Mouse (Mus musculus) liver, postnatal 0 days (tissue): ENCODE data around the gene Mea1. TPM values are rescaled to one million over a fixed set of nuclear protein-coding genes. Genes with fewer than 3 reads are reported as not detected.
A peak's percentile ranks its signal among the peaks of the same experiment; 100 is the strongest.

ENCODE experiments used
- ATAC-seq: fragments of 200-750 bp; cut with Nextera tagmentation; 2 replicates; pipeline ENCODE4 v1.8.0; 2017; ENCODE audit warnings: mild to moderate bottlenecking, moderate library complexity
- DNase-seq: peaks from one replicate; pipeline ENCODE4 v3.0.0-alpha.2; 2016
- H3K27ac ChIP-seq: fragments of 300-500 bp; sonication (generic); 2 replicates; pipeline ENCODE4 v1.5.1; 2014; ENCODE audit warnings: antibody characterized with exemption, moderate library complexity, mild to moderate bottlenecking, low read depth
- H3K27me3 ChIP-seq: fragments of 300-500 bp; sonication (generic); 2 replicates; pipeline ENCODE4 v1.6.1; 2014; ENCODE audit warnings: low read length, control low read depth, mixed read lengths; ENCODE audit not compliant: insufficient read depth
- H3K36me3 ChIP-seq: fragments of 300-500 bp; sonication (generic); replicated peaks from 2 replicates; pipeline ENCODE4 v1.6.1; 2014; ENCODE audit warnings: mild to moderate bottlenecking, control low read depth, low read length, moderate library complexity, mixed read lengths; ENCODE audit not compliant: insufficient read depth
- H3K4me1 ChIP-seq: fragments of 300-500 bp; sonication (generic); 2 replicates; pipeline ENCODE4 v1.6.1; 2014; ENCODE audit warnings: antibody characterized with exemption, mild to moderate bottlenecking, control low read depth; ENCODE audit not compliant: insufficient read depth
- H3K4me2 ChIP-seq: fragments of 300-500 bp; sonication (generic); 2 replicates; pipeline ENCODE4 v1.6.1; 2014; ENCODE audit warnings: low read depth, mild to moderate bottlenecking, low read length, moderate library complexity, mixed read lengths
- H3K4me3 ChIP-seq: fragments of 300-500 bp; sonication (generic); 2 replicates; pipeline ENCODE4 v1.5.1; 2014; ENCODE audit warnings: low read depth, low read length
- H3K9ac ChIP-seq: fragments of 300-500 bp; sonication (generic); replicated peaks from 2 replicates; pipeline ENCODE4 v1.6.1; 2014; ENCODE audit warnings: mild to moderate bottlenecking, moderate library complexity
- H3K9me3 ChIP-seq: fragments of 300-500 bp; sonication (generic); 2 replicates; pipeline ENCODE4 v1.6.1; 2016; ENCODE audit warnings: mild to moderate bottlenecking, control low read depth, low read length, mixed read lengths
- CTCF ChIP-seq: sonication (generic); IDR thresholded peaks from 2 replicates; pipeline ENCODE4 v1.5.1; 2016; ENCODE audit warnings: antibody characterized with exemption, low read depth
- EP300 ChIP-seq: IDR thresholded peaks from 2 replicates; pipeline ENCODE4 v1.6.1; 2016; ENCODE audit warnings: antibody characterized with exemption, low read depth, mild to moderate bottlenecking
- WGBS: fragments of 180-500 bp; shearing (Covaris S2); extraction: QIAGEN DNeasy Blood & Tissue Kit; methylation state at CpG from one replicate; pipeline ENCODE4 v1.1.7; 2014; ENCODE audit not compliant: insufficient replicate concordance; 5-methylcytosine and 5-hydroxymethylcytosine counted together
- polyA plus RNA-seq: library from polyadenylated mRNA; unstranded; fragments of >200 nt; fragmentation: Nextera tagmentation; extraction: Ambion mirVana; gene quantifications from 2 replicates; pipeline ENCODE4 v1.2.1, GENCODE M21; 2015

The Mea1 gene
- 52.3 and 56.9 TPM in 2 replicates for polyA plus RNA-seq

DNA sequence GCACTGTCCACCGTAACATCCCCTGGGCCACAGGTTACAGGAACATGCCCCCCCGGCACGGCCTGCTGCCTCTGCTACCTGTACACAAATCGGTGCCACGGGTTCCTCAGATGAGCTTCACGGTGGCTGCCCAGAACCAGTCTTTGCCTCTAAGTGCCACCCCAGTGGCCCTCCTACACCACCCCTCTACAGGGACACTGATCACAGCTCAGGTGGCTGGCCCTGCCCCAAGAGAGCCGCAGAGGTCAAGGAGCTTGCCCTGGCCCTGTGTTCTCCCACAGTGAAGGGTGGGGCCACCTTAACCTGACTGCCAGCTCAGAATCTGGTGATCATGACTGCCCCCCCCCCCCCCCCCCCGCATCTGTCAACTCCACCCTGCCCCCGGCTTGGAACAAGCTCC lies at the start of gene Mea1:
Mea1 (plus strand) TSS at position 378 of the 400 bp plus-strand sequence.
- Histone ChIP-seq H3K27ac (peak within 1 kb of the TSS; percentile 91; the same call in 1 of the 2 replicates), H3K36me3 (peaks cover 27% of the 10 kb centered on the region), H3K9me3 (no peaks in the 10 kb centered on the region), H3K4me3 (peak within 1 kb of the TSS; percentile 86), H3K27me3 (no peaks in the 10 kb centered on the region), H3K4me1 (peaks cover 30% of the 10 kb centered on the region), H3K9ac (peak within 1 kb of the TSS; percentile 81), H3K4me2 (peak within 1 kb of the TSS; percentile 93)
- TF ChIP-seq EP300: no peak
- DNase-seq (no peak), ATAC-seq (no peak)
- WGBS: 94% methylated on average over 7 of the region's 9 CpGs

DNA sequence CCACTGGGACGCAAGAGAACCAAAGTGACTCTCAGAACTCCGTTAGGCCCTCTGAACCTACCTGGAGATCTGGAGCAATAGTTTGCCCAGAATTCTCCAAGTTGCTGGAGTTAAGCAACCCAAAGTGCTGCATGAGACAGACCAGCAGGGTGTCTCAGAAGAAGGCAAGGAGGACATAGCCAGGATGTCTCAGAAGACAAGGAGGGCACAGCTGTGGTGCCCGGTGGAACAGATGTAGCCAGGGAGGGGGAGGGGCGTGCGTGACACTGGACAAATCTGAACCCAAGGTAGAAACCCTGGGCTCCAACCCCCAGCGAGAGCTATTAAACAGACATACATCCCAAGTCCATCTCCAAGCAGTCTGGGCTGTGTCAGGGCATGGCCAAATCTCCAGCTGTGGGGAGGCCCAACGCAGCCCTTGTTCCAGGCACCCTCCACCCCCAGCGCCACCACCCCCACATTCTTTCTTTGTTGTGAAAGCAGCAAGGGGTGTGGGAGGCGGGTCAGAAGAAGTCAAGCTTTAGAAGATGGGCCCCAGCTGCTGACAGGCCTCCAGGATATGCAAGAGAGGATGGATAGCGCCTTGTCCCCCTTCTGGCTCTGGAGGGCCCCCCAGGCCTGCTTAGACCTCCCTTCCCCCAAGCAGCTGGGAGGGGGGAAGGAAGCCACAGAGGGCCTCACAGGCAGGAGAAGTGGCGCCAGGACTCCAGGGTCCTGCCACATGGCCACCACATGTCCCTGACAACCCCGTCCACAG lies 48.7 kb upstream of the Mea1 start:
- peaks cover 19% of the 10 kb centered on the region for H3K36me3 ChIP-seq
- H3K4me2 ChIP-seq: peak overlapping the region; percentile 92
- WGBS: 14% methylated on average over 12 of the region's 12 CpGs
- H3K27me3 ChIP-seq: 0 out of 2 replicates have a peak, but pooled peaks cover 5% of the 10 kb centered on the region
- peak overlapping the region; percentile 66 for H3K4me3 ChIP-seq
- H3K27ac ChIP-seq: peak overlapping the region; percentile 57; the same call in 1 of the 2 replicates
- peaks cover 16% of the 10 kb centered on the region; the same call in 1 of the 2 replicates for H3K4me1 ChIP-seq
- H3K9ac ChIP-seq: no peak overlapping the region
- no peak for TF ChIP-seq CTCF
- no peak for TF ChIP-seq EP300
- peak; percentile 32; the same call in 1 of the 2 replicates for ATAC-seq
- no peak for DNase-seq
- no peaks in the 10 kb centered on the region for H3K9me3 ChIP-seq

DNA sequence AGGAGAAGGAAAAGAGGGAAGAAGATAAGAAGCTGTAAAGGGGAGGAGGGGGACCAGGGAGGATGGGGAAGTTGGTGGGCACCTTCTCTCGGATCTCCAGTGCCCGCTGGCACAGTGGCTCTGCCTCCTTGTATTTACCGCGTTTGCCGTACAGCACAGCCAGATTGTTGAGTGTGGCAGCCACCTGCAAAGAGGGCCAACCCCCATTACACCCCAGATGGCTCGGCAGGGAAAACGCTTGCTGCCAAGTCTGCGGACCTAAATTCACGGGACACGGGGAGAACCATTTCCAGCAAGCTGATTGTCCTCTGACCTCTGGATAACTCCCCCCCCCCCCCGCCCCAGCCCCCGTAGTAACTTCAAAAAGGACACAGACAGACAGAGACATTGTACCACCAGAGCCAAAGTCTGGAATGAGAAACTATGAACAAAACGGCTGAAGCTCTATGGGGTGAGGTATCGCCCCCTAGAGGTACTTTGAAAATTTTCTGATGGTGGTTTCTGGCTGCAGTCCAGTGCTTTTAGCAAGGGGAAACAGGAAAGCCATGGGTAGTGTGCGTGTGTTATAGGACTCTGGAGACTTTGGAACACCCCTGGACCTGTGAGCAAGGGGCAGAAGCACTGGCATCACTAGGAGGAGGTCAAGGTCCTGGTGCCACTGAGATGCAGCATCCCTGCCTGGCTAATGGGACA lies 41.6 kb upstream of the Mea1 start:
- Histone ChIP-seq H3K27me3 (no peaks in the 10 kb centered on the region), H3K9ac (no peak overlapping the region), H3K27ac (no peak overlapping the region), H3K4me2 (peak overlapping the region; percentile 23; the same call in 1 of the 2 replicates), H3K4me3 (no peak overlapping the region), H3K9me3 (no peaks in the 10 kb centered on the region), H3K36me3 (peaks cover 28% of the 10 kb centered on the region), H3K4me1 (no peaks in the 10 kb centered on the region)
- DNase-seq: peak; percentile 53
- TF ChIP-seq EP300: no peak
- TF ChIP-seq CTCF: peak; percentile 73
- WGBS: 24% methylated on average over 15 of the region's 15 CpGs
- peak; percentile 45; the same call in 1 of the 2 replicates for ATAC-seq

DNA sequence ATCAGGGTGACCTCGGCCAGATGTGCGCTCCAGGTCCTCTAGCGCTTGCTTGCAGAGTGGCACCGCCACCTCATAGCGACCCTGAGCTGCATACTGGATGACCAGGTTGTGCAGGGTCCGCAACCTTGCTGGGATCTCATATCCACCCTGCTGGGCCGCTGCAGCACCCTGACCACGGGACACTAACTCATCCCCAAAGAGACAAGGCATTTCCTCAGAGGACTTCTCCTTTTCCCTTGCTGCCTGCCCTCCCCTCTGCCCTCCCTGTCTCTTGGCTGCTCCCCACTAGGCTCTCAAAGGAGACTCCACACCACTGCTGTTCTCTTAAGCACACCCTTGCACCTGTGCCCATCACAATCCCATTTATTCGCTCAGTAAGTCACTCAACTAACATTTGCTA lies 38.7 kb upstream of the Mea1 start:
- no peaks in the 10 kb centered on the region for H3K9me3 ChIP-seq
- no peak overlapping the region for H3K27ac ChIP-seq
- no peak overlapping the region for H3K4me3 ChIP-seq
- WGBS: 53% methylated on average over 9 of the region's 9 CpGs
- H3K4me1 ChIP-seq: peaks cover 10% of the 10 kb centered on the region; the same call in 1 of the 2 replicates
- TF ChIP-seq CTCF (no peak), EP300 (no peak)
- ATAC-seq (no peak), DNase-seq (no peak)
- no peak overlapping the region for H3K4me2 ChIP-seq
- H3K27me3 ChIP-seq: no peaks in the 10 kb centered on the region
- H3K36me3 ChIP-seq: peaks cover 20% of the 10 kb centered on the region
- no peak overlapping the region for H3K9ac ChIP-seq

DNA sequence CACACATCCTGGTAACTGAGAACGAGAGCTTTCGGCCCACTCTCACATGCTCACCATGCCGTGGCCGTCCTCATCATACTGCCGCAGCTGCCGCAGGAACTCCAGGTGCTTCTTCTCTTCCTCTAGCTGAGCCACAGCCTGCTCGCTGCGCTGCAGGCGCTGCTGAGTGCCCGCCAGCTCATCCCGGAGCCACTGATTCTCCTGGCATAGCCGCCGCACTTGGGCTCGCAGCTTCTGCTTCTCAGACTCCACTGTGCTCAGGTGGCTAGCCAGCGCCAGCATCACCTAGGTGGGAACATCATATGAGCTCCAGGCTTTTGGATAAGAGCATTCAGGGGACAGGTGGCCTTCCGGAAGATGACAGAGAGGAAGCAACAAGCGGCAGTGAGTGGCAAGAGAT lies 36.5 kb upstream of the Mea1 start:
- ATAC-seq (no peak), DNase-seq (no peak)
- WGBS: 87% methylated on average over 17 of the region's 17 CpGs
- Histone ChIP-seq H3K4me1 (peaks cover 21% of the 10 kb centered on the region), H3K9me3 (no peaks in the 10 kb centered on the region), H3K4me3 (no peak overlapping the region), H3K27me3 (no peaks in the 10 kb centered on the region), H3K4me2 (no peak overlapping the region), H3K27ac (no peak overlapping the region), H3K36me3 (peaks cover 12% of the 10 kb centered on the region), H3K9ac (no peak overlapping the region)
- TF ChIP-seq EP300 (no peak), CTCF (no peak)

DNA sequence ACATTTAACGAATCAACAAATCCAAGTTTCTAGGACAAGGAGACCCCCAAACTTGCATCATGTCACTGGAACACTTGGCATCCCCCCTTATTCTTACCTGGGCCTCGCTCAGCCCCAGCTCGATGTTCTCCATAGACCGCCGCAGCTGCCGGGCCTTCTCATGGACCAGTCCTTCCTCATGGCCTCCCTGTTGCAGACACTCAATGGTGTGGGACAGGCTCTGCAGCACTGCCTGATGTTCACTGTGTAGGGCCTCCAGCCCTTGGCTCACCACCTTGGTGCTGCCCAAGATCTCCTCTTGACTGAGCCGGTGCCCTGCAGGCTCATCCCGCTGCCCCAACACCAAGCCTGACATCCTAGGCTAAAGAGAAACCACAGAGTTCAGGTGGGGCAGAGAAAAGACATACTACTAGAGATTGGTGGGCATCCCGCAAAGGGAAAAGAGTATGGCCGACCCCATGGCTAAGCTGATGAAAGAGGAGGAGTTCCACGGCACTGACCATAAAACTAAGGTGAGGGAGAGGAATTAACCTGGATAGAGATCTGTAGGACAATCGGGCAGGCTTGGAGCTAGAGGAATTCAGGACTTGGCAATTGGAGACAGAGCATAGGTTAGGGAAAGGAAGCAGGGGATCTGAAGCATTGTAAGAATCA lies 34.3 kb upstream of the Mea1 start:
- 83% methylated on average over 12 of the region's 12 CpGs for WGBS
- Histone ChIP-seq H3K9ac (peak overlapping the region; percentile 64), H3K27me3 (no peaks in the 10 kb centered on the region), H3K4me3 (peak overlapping the region; percentile 98), H3K9me3 (no peaks in the 10 kb centered on the region), H3K4me1 (peaks cover 23% of the 10 kb centered on the region), H3K36me3 (peaks cover 21% of the 10 kb centered on the region), H3K27ac (peak overlapping the region; percentile 81; the same call in 1 of the 2 replicates), H3K4me2 (peak overlapping the region; percentile 91)
- DNase-seq (no peak), ATAC-seq (no peak)
- no peak for TF ChIP-seq EP300
